Mouse (Mus musculus) frontal cortex, postnatal 14 days (tissue): ENCODE measurements at regions not wholly inside any gene's neighbourhood (a gene's known extent, or its start where the extent isn't known, plus 50 kb on each side); places are given as distances from the start of the nearest gene placed in this dataset.

ENCODE experiments used
- DNase-seq, 2 experiments: peaks; one replicate each; pipeline ENCODE4 v3.0.0; 2022; ENCODE audit warnings: low spot score in 2 of 2

DNA sequence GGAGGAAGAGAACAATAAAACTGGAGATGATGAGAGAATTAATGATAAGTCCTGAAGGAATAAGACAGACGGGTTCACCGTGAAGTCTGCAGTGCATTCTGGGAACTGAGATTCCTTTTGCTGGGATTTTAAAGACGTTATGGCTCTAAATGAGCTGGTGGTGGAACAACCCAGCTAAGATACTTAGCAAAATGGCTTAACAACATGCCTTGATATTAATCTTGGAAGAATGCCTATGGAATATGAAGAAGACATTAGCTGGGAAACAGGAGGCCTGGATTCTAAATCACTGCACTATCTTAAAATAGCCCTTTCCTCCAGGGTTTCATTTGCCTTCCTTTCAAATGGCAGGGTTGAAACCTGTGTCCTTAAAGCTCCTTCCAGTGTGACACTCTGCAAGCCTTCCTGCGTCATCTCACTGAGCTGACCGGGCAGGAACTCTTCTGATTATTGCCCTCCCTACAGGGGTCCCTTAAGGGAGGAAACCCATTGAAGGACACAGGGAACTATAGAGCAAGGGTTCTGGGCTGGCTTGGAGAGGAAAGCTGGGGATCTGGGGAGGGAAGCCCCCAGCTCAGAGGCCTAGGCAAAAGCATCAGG, 323.9 kb upstream of the Trib2 start:
- DNase-seq, result no peak

DNA sequence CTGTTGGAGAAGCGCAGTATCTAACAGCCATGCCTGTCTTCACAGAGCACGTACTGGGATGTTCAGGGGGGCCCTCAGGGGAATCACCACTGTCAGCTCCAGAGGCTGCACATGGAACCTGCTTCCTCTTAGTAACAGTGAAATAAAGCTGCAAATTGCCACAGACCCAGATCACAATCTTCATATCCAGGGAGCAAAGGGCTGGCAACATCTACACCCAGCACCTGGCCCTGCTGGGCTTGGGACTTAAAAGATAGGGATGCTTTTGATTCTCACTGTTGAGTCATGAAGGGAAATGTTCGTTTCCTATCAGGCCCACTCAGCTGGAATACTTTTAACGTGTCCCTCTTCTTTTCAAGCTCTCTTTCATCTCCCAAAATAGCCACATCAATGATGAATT, 322.4 kb upstream of the Trib2 start:
- no peak for DNase-seq

DNA sequence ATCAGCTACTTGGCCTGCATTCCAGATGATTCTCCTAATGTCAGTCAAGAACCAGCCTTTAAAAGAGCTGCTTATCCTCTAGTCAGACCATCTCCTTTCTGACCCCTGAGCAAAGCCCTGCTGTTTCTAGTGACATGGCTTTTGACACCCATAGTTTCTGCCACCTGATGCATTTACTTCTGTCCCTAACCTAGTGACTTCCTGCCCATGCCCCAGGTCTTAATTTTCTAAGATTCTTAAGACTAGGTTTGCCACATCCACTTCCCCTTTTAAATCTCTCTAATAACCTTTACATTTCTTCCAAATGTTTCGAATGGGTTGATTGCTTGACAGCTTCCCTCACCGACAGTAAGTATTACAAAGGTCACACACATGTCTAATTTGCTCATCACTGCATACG, 321.1 kb upstream of the Trib2 start:
- DNase-seq, result no peak

DNA sequence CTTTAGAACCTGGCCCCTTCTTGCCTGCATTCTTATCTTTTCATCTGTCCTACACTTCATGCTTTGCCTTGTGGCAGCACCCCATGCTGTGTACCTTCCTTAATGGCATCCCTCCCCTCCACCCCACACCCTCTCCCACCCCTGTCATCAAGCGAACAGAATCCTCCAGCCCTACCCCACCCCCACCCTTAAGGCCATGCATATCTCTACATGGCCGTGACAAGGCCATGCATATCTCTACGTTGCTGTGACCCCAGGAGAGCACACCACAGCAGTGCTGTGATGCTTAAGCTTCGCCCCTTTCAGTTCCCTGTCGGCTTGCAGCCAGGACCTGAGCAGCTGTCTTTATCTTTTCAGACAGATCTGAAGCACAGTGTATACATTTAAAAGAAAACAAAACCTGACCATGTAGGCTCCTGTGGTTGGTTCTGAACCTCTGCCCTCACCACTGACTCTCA, 319.5 kb upstream of the Trib2 start:
- DNase-seq, result no peak

DNA sequence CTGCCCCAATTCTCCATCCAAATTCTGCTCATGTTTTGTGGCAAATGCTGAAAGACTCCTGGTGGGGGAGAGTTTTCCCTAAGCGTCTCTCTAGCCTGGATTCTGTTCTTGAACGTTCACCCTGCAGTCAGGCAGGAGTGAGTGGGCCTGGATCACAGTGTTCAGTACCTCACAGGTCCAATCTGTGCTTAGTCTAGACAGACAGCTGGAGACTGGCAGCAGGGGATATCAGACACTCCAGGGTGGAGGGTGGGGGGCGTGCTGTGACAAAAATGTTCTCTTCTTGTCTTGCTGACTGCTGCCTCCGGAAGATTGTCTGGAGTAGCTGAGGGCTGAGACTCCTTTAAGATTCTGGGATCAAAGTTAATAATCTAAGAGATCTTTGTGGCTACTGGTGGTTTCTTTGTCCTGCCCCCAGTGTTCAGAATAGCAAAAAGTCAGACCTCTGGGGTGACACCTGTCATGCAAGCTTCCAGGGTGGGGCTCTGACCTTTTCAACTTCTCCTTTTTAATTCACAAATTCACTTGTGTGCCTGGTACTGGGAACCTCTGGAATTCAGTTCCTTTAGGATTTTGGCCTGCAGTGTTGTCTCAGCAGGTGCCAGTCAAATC, 319.0 kb upstream of the Trib2 start:
- DNase-seq, result peak; percentile 23 to 34

DNA sequence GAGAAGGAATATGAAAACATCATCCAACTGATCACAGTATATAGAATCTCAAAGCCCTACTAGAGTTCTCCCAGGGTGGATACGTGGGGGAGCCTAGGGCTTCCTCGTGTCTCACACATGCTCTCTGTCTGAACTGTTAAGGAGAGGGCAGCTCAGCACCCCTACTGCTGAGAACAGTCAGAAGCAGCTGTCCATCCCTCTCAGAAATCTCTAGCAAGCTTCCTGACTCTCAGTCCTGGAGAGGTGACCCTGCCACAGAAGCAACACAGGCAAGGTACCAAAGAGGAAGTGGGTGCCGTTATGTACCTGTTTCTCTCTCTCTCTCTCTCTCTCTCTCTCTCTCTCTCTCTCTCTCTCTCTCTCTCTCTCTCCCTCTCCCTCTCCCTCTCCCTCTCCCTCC, 317.7 kb upstream of the Trib2 start:
- DNase-seq, result no peak

DNA sequence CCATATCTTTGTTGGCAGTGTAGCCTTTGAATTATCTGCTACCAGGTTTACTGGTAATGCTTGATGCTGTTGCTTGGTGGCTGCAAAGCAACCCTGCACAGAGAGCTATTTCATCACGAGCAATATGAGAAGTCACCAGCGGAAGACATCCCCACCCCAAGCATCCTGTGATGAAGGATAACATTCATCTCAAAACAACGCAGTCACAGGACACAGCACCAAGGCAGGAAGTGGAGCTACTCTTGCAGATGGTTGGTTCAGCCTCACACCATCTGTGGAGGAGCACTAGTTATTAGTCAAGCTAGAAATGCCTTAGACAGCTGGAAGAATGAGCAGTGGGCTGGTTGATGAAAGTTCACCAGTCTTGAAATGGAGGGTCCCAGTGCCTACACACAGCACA, 316.5 kb upstream of the Trib2 start:
- DNase-seq, result no peak

DNA sequence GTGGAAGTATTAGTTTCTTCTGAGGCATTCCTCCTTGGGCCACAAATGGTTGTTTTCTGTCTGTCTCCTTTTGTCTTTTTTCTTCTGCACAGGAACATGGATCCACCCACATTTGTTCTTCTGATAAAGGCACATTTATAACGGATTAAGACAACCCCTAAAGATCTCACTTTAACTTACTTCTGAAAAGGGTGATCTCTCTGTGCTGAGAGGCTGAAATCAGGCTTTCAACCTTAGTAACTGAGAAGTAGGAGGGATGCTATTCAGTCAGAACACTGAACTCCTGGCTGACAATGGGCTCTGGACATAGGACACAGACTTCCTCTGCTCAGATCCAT, 315.0 kb upstream of the Trib2 start:
- DNase-seq, result no peak

DNA sequence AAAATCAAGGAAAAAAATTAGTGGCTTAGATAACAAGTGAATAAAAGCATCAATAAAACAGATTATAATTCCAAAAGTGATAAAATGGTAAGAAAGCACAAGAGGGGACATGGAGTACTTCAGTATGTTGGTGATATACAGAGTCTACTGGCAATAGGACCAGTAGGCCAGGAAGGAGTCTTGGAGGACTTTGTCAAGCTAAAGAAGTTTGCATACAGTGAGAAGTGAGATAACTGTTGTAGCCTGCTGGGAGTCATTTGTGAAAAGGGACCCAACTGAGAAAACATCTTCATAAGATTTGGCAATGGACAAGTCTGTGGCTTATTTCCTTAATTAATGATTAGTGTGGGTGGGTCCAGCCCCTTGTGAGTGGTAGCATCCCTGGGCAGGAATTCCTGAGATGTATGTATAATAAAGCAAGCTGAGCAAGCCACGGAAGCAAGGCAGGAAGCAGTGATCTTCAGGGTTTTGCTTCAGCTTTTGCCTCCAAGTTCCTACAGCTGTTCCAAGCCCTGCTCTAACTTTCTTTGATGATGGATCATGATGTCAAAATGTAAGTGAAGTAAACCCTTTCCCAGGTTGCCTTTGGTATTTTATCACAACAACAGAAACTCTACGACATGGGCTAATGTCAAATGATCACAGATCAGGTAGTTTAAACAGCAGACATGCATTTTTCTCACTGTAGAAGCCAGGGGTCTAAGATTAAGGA, 314.5 kb upstream of the Trib2 start:
- DNase-seq, result no peak

DNA sequence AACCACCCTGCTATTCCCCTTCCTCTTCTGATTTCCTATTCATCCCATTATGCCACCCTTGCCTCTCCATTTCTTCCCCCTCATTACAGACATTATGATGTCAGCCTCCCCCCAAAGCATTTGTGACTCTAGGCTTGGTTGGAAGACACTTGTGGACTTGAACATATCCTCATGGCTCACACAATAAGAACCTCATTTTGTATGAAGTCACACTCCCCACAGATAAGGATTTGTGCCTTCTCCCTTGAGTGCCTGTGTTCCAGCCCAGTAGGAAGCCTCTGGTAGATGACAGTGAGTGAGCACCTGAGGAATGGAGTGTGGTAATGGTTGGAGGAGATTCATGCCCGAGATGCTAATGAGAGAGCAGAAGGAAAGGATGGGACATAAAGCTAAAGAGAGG, 313.9 kb upstream of the Trib2 start:
- DNase-seq, result no peak

DNA sequence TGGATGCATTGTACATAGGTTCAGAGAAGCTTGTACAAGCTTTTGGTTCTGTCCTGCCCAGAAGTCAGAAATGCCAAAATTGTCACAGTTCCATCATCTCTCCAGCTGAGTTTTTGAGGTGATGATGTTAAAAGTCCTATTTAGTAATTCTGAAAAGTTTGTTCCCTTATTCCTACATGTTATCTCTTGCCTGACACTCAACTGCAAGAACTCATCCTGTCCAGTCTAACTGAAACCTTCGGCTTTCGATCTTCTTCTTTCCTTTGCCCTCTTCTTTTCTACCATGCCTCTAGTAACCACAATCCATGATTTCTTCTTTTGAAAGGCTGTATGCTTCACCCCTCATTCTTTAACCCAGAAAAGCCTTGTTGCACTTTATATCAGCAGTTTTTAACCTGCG, 313.2 kb upstream of the Trib2 start:
- no peak for DNase-seq

DNA sequence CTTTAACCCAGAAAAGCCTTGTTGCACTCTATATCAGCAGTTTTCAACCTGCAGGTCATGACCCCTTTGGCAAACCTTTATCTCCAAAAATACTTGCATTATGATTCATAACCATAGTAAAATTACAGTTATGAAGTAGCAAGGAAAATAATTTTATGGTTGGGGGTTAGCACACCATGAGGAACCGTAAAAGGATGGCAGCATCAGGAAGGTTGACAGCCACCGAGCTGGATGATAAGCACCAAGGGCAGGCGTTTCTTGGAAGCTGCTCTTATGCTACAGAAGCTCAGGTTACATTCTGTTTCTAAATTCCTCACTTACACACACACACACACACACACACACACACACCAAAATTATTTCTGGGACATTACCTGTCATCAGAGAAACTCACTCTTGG, 312.5 kb upstream of the Trib2 start:
- no peak for DNase-seq

DNA sequence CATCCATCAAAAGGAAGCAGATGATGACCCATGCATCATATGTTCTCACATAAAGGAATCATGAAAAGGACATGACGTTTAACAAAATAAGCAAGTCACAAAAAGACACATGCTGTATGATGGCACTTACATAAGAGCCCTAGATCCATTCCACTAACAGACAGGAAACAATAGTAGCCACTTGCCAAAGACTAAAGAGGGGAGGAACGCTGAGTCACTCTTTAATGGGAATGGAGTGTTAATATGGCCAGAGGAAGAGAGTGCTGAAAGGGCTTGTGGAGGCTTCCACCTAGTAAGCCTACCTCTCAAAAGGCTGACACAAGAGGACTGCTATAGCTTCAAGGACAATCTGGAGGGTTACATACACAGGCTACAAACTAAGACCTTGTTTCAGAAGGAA, 308.2 kb upstream of the Trib2 start:
- no peak for DNase-seq

DNA sequence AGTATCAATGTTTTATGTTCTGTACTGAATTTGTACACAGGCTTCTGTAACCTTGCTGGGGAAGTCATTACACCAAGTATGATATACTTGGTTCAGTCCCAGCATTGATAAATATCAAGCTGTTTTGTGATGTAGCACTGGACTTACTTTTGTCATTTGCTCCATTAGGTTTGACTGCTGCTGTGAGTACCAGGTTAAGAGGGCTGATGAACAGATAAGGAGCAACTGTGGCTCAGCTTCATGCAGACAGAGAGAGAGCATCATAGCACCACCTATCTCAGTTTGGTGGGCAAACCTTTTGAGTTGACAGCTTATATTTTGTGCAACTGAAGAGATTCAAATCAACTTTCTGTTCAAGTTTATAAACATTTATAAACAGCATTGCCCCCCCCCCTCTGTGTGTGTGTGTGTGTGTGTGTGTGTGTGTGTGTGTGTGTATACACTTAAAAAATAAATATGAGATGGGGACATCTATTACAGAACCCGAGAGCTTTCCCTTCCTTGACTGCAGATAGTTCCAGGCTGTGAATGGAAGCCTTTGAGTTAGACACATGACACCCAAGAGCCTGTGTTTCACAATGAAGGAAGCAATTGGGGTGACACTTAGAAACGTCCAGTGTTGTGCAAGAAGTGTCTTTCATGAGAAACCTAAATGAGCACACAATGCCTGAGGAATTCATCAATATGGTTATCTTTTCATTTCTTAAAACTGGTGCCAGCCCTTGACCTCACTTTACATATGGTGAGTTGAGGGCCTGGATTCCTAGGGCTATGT, 305.8 kb upstream of the Trib2 start:
- DNase-seq, result no peak

DNA sequence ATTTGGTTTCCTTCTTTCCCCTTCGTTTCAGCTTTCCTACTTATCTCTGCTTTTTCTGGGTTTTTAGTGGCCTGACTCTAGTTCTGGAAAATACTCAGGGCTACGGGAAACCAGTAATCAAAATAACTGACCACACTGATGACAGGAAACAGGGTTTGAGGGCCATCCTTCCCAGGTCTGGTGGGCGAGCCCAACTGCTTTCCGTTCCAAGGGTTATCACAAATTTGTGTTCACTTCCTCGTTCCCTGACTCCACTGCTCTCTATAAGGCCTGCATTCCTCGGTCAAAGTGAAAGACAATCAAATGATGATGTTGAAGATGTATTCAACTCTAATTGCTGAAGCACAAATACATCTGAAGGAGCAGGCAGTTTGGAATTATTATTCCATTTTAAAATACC, 305.1 kb upstream of the Trib2 start:
- no peak for DNase-seq

DNA sequence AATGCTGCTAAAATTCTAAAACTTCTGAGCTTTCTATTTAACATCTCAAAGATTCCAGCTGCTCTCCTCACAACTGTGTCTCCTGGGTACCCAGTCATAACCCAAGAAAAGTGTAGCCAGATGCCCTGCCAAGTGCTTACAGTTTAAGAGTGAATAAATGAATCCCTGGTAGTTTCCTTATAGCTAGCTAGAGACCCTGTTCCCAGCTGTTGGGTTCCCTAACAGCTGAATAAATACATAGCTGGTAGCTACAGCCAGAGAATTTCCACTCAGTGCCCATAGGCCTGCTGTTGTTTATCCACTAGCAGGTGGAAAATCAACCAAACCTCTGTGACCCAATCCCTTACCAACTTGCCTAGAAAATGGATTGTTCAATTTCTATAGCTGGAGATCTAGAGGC, 302.0 kb upstream of the Trib2 start:
- no peak for DNase-seq

DNA sequence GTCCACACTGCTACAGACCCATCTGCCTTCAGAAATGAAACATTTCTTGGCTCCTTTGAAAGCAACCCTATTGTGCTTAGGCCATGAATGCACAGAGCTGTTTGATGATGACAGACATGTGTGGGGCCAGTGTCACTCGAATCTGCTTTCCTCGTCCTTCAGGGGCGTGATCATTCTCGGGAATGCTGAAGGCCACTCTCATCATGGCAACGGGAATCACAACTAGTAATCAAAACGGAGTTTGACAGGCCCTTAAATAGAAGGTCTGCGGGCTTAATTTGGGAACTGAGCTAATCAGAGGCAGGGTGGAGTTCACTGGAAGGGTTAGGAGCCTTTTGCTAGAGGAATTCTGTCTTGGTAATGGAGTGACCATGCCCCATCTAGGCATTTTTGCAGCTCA, 290.2 kb upstream of the Trib2 start:
- DNase-seq, result no peak

DNA sequence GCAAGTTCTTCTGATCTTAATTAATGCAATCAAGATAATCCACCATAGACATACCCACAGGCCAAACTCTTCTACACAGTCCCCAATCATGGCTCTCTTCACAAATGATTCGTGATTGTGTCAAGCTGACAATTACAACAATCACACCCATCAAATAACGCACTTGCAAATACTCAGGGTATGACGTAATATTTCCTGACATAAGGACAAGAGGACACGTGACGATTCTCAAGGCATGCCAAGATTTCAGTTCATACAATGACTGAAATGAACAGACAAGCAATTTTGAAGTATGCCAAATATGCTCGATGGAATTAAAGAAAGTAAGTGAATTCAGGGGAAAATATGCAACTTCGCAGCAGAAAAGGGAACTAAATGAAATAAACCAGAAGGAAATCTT, 282.1 kb upstream of the Trib2 start:
- DNase-seq, result no peak

DNA sequence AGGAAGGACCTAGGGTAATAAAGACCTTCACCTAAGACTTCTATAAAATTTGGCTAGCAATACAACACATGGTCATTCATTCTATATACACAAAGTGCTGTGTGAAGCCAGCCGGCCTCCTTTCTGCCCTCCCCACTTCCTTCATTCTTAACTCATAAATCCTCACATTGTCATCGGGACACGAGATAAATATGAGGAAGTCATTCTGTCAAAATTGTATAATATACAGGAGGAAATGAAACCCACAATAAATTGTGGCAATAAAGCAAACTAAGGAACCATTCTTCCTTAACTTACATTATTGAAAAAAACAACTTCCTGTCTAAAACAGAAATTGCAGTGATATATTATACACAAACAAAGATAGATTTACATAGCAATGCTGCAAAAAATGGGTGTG, 275.9 kb upstream of the Trib2 start:
- DNase-seq, result no peak

DNA sequence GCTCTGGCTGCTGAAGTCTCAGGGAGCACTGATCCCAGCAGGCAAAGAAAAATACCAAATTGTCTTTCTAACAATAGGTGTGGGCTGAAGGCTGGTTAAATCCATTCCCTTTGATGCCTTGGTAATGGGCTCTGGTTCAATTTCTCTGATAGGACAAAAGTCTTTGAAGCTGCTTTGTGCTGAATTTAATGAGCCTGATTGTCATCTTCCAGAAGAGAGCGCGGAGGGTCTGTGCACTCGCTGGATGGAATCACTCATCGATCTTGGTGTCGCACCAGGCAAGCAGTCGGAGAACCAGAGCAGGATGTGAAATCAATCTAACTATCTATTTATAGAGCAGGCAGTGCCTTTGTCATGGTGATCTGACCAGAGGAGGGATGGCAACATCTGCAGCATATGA, 274.6 kb upstream of the Trib2 start:
- DNase-seq, result no peak

DNA sequence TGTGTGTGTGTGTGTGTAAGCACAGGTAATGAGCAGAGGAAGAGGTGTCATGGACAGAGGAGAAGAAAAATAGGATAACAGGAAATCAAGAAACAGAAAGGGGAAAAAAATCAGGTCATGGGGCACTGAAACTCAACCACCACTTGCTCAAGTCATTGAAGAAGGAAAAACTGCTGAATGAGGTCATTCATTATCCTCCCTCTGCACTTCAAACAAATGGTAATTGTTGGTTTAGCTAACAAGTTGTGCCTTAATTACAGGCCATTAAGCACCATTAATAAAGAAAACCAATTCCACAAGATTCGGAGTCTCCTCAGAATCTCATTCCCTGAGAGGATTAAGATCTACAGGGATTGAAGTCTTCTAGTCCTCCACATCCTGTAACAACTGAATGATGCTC, 266.5 kb upstream of the Trib2 start:
- DNase-seq, result no peak

DNA sequence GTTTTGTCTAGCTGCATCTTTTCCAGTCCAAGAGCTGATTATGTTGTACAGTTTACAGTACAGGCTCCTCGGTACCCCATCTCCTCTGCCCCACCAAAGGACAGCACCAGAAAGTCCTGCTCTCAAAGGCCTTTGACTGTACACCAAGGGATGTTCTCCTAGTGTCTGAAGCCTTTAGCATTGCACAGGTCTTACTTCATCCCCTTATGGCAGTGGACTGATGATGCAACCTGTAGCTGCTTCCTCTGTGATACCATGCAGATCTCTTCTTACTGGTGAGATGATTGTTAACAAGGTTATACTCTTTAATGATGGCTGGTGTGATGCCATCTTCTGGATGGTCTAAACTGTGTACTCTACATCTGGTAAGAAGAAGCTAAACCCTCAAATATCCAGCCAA, 260.5 kb upstream of the Trib2 start:
- DNase-seq, result no peak

DNA sequence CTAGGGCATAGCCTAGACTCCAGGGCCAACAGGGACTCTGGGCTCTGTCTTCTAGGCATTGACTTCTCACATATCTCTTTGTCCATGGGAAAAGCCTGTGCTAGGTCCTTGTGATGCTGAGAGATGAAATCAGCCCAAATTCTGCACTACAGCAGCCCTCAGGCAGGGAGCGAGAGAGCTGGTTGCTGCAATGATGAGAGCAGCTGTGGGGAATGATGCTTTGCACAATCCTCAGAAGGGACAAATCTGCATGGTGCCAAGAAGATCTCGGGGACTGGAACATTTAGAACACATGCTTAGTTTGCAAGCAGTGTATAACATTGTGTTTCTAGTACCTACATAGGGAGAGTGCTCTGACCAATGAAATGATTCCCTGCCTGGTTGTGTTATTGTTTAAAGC, 259.2 kb upstream of the Trib2 start:
- DNase-seq, result no peak
